18 mouse cellular contexts compared by ENCODE assay signal in genomic region chr16:94237130-94237484, GRCm38 (mm10).
A peak's percentile ranks its signal among the peaks of the same experiment; 100 is the strongest.
DNase-seq lines count a peak whose midpoint lies in the region; ATAC-seq lines count a peak whose summit lies in the region.
"Had no signal": no experiment of that assay in that cellular context is flagged by ENCODE, and none has a peak within 500 bp of the region (broad histone marks: within the 10 kb centered on the region; RNA-seq: fewer than 3 reads in every experiment).

No protein-coding gene starts in this region.

- H3K4me1 ChIP-seq in forebrain, embryonic 13.5 days = peaks cover 10% of the 10 kb centered on the region
- H3K4me1 ChIP-seq in forebrain, embryonic 16.5 days (replicated peaks; ENCODE audit: control insufficient read depth, insufficient read depth, low read length) = peaks cover 5% of the 10 kb centered on the region
- H3K4me1 ChIP-seq in midbrain, embryonic 13.5 days (replicated peaks) = peaks cover 14% of the 10 kb centered on the region
- peaks cover 28% of the 10 kb centered on the region for H3K4me1 ChIP-seq in midbrain, embryonic 10.5 days
- H3K4me1 ChIP-seq in hindbrain, embryonic 16.5 days (ENCODE audit: control insufficient read depth, insufficient read depth, low read depth, low read length) = no peaks in the 10 kb centered on the region; the same call in 1 of the 2 replicates
- peaks cover 13% of the 10 kb centered on the region for H3K4me1 ChIP-seq in midbrain, embryonic 16.5 days (ENCODE audit: control insufficient read depth, insufficient read depth, low read length)
- H3K4me1 ChIP-seq: lung, embryonic 15.5 days had no signal

- no peaks in the 10 kb centered on the region for H3K9me3 ChIP-seq in forebrain, embryonic 13.5 days (replicated peaks)
- no peaks in the 10 kb centered on the region for H3K9me3 ChIP-seq in forebrain, embryonic 16.5 days (ENCODE audit: control insufficient read depth, low read length)
- no peaks in the 10 kb centered on the region for H3K9me3 ChIP-seq in midbrain, embryonic 13.5 days
- no peaks in the 10 kb centered on the region for H3K9me3 ChIP-seq in midbrain, embryonic 10.5 days (replicated peaks)
- H3K9me3 ChIP-seq in hindbrain, embryonic 16.5 days (ENCODE audit: control insufficient read depth, low read length) = no peaks in the 10 kb centered on the region
- H3K9me3 ChIP-seq in midbrain, embryonic 16.5 days (replicated peaks; ENCODE audit: control insufficient read depth, low read length, poor library complexity, severe bottlenecking) = no peaks in the 10 kb centered on the region
- H3K9me3 ChIP-seq: heart, embryonic 15.5 days; lung, embryonic 15.5 days had no signal

- no peaks in the 10 kb centered on the region for H3K36me3 ChIP-seq in forebrain, embryonic 13.5 days (ENCODE audit: poor library complexity, severe bottlenecking)
- H3K36me3 ChIP-seq in forebrain, embryonic 16.5 days (ENCODE audit: control insufficient read depth, insufficient read depth) = no peaks in the 10 kb centered on the region
- no peaks in the 10 kb centered on the region for H3K36me3 ChIP-seq in midbrain, embryonic 13.5 days
- no peaks in the 10 kb centered on the region for H3K36me3 ChIP-seq in midbrain, embryonic 10.5 days
- H3K36me3 ChIP-seq in hindbrain, embryonic 16.5 days (ENCODE audit: control insufficient read depth, insufficient read depth, low read length) = no peaks in the 10 kb centered on the region
- H3K36me3 ChIP-seq in midbrain, embryonic 16.5 days (ENCODE audit: control insufficient read depth, insufficient read depth, low read length) = no peaks in the 10 kb centered on the region
- H3K36me3 ChIP-seq: heart, embryonic 15.5 days; lung, embryonic 15.5 days had no signal

- 59% methylated on average over 6 of the region's 6 CpGs for WGBS in forebrain, embryonic 13.5 days
- WGBS in forebrain, embryonic 16.5 days = 75% methylated on average over 6 of the region's 6 CpGs
- 53% methylated on average over 6 of the region's 6 CpGs for WGBS in midbrain, embryonic 13.5 days
- WGBS in midbrain, embryonic 10.5 days = 73% methylated on average over 6 of the region's 6 CpGs
- 64% methylated on average over 6 of the region's 6 CpGs for WGBS in hindbrain, embryonic 16.5 days
- 50% methylated on average over 6 of the region's 6 CpGs for WGBS in midbrain, embryonic 16.5 days

- H3K4me3 ChIP-seq in forebrain, embryonic 13.5 days = no peak overlapping the region
- no peak overlapping the region for H3K4me3 ChIP-seq in forebrain, embryonic 16.5 days (replicated peaks; ENCODE audit: low read length)
- H3K4me3 ChIP-seq in midbrain, embryonic 13.5 days (replicated peaks) = no peak overlapping the region
- no peak overlapping the region for H3K4me3 ChIP-seq in midbrain, embryonic 10.5 days
- H3K4me3 ChIP-seq in hindbrain, embryonic 16.5 days (ENCODE audit: low read length) = no peak overlapping the region
- no peak overlapping the region for H3K4me3 ChIP-seq in midbrain, embryonic 16.5 days (ENCODE audit: low read depth, low read length)
- H3K4me3 ChIP-seq: heart, embryonic 15.5 days; lung, embryonic 15.5 days had no signal

- no peak overlapping the region for H3K9ac ChIP-seq in forebrain, embryonic 13.5 days
- no peak overlapping the region for H3K9ac ChIP-seq in forebrain, embryonic 16.5 days (replicated peaks; ENCODE audit: low read depth, low read length)
- H3K9ac ChIP-seq in midbrain, embryonic 13.5 days (replicated peaks) = no peak overlapping the region
- no peak overlapping the region for H3K9ac ChIP-seq in hindbrain, embryonic 16.5 days (ENCODE audit: low read depth, low read length)
- no peak overlapping the region for H3K9ac ChIP-seq in midbrain, embryonic 16.5 days (ENCODE audit: low read depth, low read length)
- H3K9ac ChIP-seq: heart, embryonic 15.5 days; lung, embryonic 15.5 days had no signal

- peak overlapping the region; percentile 35; the same call in 1 of the 2 replicates for H3K4me2 ChIP-seq in forebrain, embryonic 13.5 days
- no peak overlapping the region for H3K4me2 ChIP-seq in forebrain, embryonic 16.5 days (ENCODE audit: low read length)
- H3K4me2 ChIP-seq in midbrain, embryonic 13.5 days (replicated peaks) = peak overlapping the region; percentile 38
- H3K4me2 ChIP-seq in hindbrain, embryonic 16.5 days (ENCODE audit: low read length) = peak overlapping the region; percentile 28
- H3K4me2 ChIP-seq in midbrain, embryonic 16.5 days (ENCODE audit: low read length) = peak overlapping the region; percentile 43
- H3K4me2 ChIP-seq: heart, embryonic 15.5 days; liver, embryonic 11.5 days; lung, embryonic 15.5 days had no signal

- no peak for DNase-seq in midbrain, embryonic 10.5 days (ENCODE audit: low spot score)
- no peak for DNase-seq in ovary, postnatal 36 days (ENCODE audit: low spot score)
- no peak for DNase-seq in cerebellum, adult 18-20 months
- DNase-seq: cerebellum, adult 11-12 months; cerebellum, postnatal 25 days; gastrocnemius, postnatal 36 days; heart, postnatal 4 days; kidney, adult 18-20 months; kidney, postnatal 14 days; thymus, postnatal 4 days had no signal

- H3K27me3 ChIP-seq in forebrain, embryonic 13.5 days = peaks cover 10% of the 10 kb centered on the region; the same call in 1 of the 2 replicates
- H3K27me3 ChIP-seq in forebrain, embryonic 16.5 days (replicated peaks; ENCODE audit: control insufficient read depth, insufficient read depth, low read length) = no peaks in the 10 kb centered on the region
- peaks cover 69% of the 10 kb centered on the region for H3K27me3 ChIP-seq in midbrain, embryonic 13.5 days
- peaks cover 73% of the 10 kb centered on the region for H3K27me3 ChIP-seq in midbrain, embryonic 10.5 days (ENCODE audit: low read depth, poor library complexity, severe bottlenecking)
- H3K27me3 ChIP-seq in hindbrain, embryonic 16.5 days (replicated peaks; ENCODE audit: control insufficient read depth, insufficient read depth, low read length) = peaks cover 11% of the 10 kb centered on the region
- peaks cover 8% of the 10 kb centered on the region; the same call in 1 of the 2 replicates for H3K27me3 ChIP-seq in midbrain, embryonic 16.5 days (ENCODE audit: control insufficient read depth, insufficient read depth, low read depth, low read length)
- H3K27me3 ChIP-seq: heart, embryonic 15.5 days; lung, embryonic 15.5 days had no signal

- ATAC-seq in forebrain, embryonic 13.5 days = no peak
- ATAC-seq in forebrain, embryonic 16.5 days = no peak
- 0 out of 2 replicates have a peak, but pooled peaks have one; percentile 44 for ATAC-seq in midbrain, embryonic 13.5 days
- no peak for ATAC-seq in hindbrain, embryonic 16.5 days
- ATAC-seq in midbrain, embryonic 16.5 days = 0 out of 2 replicates have a peak, but pooled peaks have one; percentile 36

- H3K27ac ChIP-seq in forebrain, embryonic 13.5 days = no peak overlapping the region
- H3K27ac ChIP-seq in forebrain, embryonic 16.5 days (ENCODE audit: low read length) = no peak overlapping the region
- H3K27ac ChIP-seq in midbrain, embryonic 13.5 days = no peak overlapping the region
- no peak overlapping the region for H3K27ac ChIP-seq in midbrain, embryonic 10.5 days (replicated peaks)
- H3K27ac ChIP-seq in hindbrain, embryonic 16.5 days (ENCODE audit: low read depth, low read length) = no peak overlapping the region
- H3K27ac ChIP-seq in midbrain, embryonic 16.5 days (ENCODE audit: low read length) = no peak overlapping the region
- H3K27ac ChIP-seq: heart, embryonic 15.5 days; lung, embryonic 15.5 days had no signal

Comparison
In these comparisons a context has a peak if more than half of its experiments do, and no peak if none do; other contexts are left out.
1. ATAC-seq: peak in midbrain, embryonic 13.5 days (single experiment) and midbrain, embryonic 16.5 days (single experiment); none in forebrain, embryonic 13.5 days (single experiment), forebrain, embryonic 16.5 days (single experiment) and hindbrain, embryonic 16.5 days (single experiment).